Mouse (Mus musculus): ENCODE measurements around the gene Gm2115. TPM values are rescaled to one million over a fixed set of nuclear protein-coding genes. Genes with fewer than 3 reads are reported as not detected.

Gene Gm2115
- polyA plus RNA-seq, 1 experiment from 2014 or later, result 1.4 TPM

- H3K9me3 ChIP-seq (replicated peaks; ENCODE audit: control insufficient read depth, low read length, poor library complexity, severe bottlenecking), result no peaks in the 10 kb centered on the region
- H3K4me3 ChIP-seq (ENCODE audit: low read depth, low read length), result no peak overlapping the region
- no peaks in the 10 kb centered on the region for H3K27me3 ChIP-seq (ENCODE audit: control insufficient read depth, insufficient read depth, low read depth, low read length)
- H3K4me2 ChIP-seq (ENCODE audit: low read length), result peak overlapping the region; percentile 5; the same call in 1 of the 2 replicates
- 47% methylated on average over 8 of the region's 8 CpGs for WGBS
- H3K27ac ChIP-seq (ENCODE audit: low read length), result no peak overlapping the region
- no peaks in the 10 kb centered on the region for H3K36me3 ChIP-seq (ENCODE audit: control insufficient read depth, insufficient read depth, low read length)
- no peak overlapping the region for H3K9ac ChIP-seq (ENCODE audit: low read depth, low read length)
- ATAC-seq, result peak; percentile 88
- H3K4me1 ChIP-seq (ENCODE audit: control insufficient read depth, insufficient read depth, low read length), result peaks cover 2% of the 10 kb centered on the region; the same call in 1 of the 2 replicates
These were observed 65.5 kb downstream of the Gm2115 start for GRCm38 (mm10) chr7:84594087-84594916.

- no peak overlapping the region for H3K9ac ChIP-seq (ENCODE audit: low read depth, low read length)
- no peak overlapping the region for H3K27ac ChIP-seq (ENCODE audit: low read length)
- H3K4me2 ChIP-seq (ENCODE audit: low read length), result peak overlapping the region; percentile 5; the same call in 1 of the 2 replicates
- H3K36me3 ChIP-seq (ENCODE audit: control insufficient read depth, insufficient read depth, low read length), result no peaks in the 10 kb centered on the region
- H3K27me3 ChIP-seq (ENCODE audit: control insufficient read depth, insufficient read depth, low read depth, low read length), result no peaks in the 10 kb centered on the region
- no peak overlapping the region for H3K4me3 ChIP-seq (ENCODE audit: low read depth, low read length)
- peak; percentile 44 for ATAC-seq
- H3K4me1 ChIP-seq (ENCODE audit: control insufficient read depth, insufficient read depth, low read length), result peaks cover 2% of the 10 kb centered on the region; the same call in 1 of the 2 replicates
- H3K9me3 ChIP-seq (replicated peaks; ENCODE audit: control insufficient read depth, low read length, poor library complexity, severe bottlenecking), result no peaks in the 10 kb centered on the region
These were observed 66.2 kb downstream of the Gm2115 start for GRCm38 (mm10) chr7:84594917-84595303.

GRCm38 (mm10) chr7:84596002-84596401, 67.2 kb downstream of the Gm2115 start:
- H3K27me3 ChIP-seq (ENCODE audit: control insufficient read depth, insufficient read depth, low read depth, low read length), result no peaks in the 10 kb centered on the region
- H3K4me1 ChIP-seq (ENCODE audit: control insufficient read depth, insufficient read depth, low read length), result peaks cover 2% of the 10 kb centered on the region; the same call in 1 of the 2 replicates
- ATAC-seq, result no peak
- no peak overlapping the region for H3K27ac ChIP-seq (ENCODE audit: low read length)
- H3K4me3 ChIP-seq (ENCODE audit: low read depth, low read length), result no peak overlapping the region
- H3K9ac ChIP-seq (ENCODE audit: low read depth, low read length), result no peak overlapping the region
- WGBS, result 81% methylated on average over 3 of the region's 3 CpGs
- H3K4me2 ChIP-seq (ENCODE audit: low read length), result no peak overlapping the region
- H3K36me3 ChIP-seq (ENCODE audit: control insufficient read depth, insufficient read depth, low read length), result no peaks in the 10 kb centered on the region
- no peaks in the 10 kb centered on the region for H3K9me3 ChIP-seq (replicated peaks; ENCODE audit: control insufficient read depth, low read length, poor library complexity, severe bottlenecking)

GRCm38 (mm10) chr7:84596633-84597032, 67.9 kb downstream of the Gm2115 start:
- no peak for ATAC-seq
- H3K9me3 ChIP-seq (replicated peaks; ENCODE audit: control insufficient read depth, low read length, poor library complexity, severe bottlenecking), result no peaks in the 10 kb centered on the region
- no peaks in the 10 kb centered on the region for H3K27me3 ChIP-seq (ENCODE audit: control insufficient read depth, insufficient read depth, low read depth, low read length)
- 87% methylated on average over 3 of the region's 3 CpGs for WGBS
- no peak overlapping the region for H3K9ac ChIP-seq (ENCODE audit: low read depth, low read length)
- H3K27ac ChIP-seq (ENCODE audit: low read length), result no peak overlapping the region
- no peak overlapping the region for H3K4me2 ChIP-seq (ENCODE audit: low read length)
- H3K4me1 ChIP-seq (ENCODE audit: control insufficient read depth, insufficient read depth, low read length), result peaks cover 2% of the 10 kb centered on the region; the same call in 1 of the 2 replicates
- H3K4me3 ChIP-seq (ENCODE audit: low read depth, low read length), result no peak overlapping the region
- H3K36me3 ChIP-seq (ENCODE audit: control insufficient read depth, insufficient read depth, low read length), result no peaks in the 10 kb centered on the region

- Histone ChIP-seq H3K9ac (ENCODE audit: low read depth, low read length) (no peak overlapping the region), H3K4me3 (ENCODE audit: low read depth, low read length) (no peak overlapping the region), H3K36me3 (ENCODE audit: control insufficient read depth, insufficient read depth, low read length) (no peaks in the 10 kb centered on the region), H3K4me1 (ENCODE audit: control insufficient read depth, insufficient read depth, low read length) (peaks cover 8% of the 10 kb centered on the region), H3K27ac (ENCODE audit: low read length) (no peak overlapping the region), H3K9me3 (replicated peaks; ENCODE audit: control insufficient read depth, low read length, poor library complexity, severe bottlenecking) (no peaks in the 10 kb centered on the region), H3K27me3 (ENCODE audit: control insufficient read depth, insufficient read depth, low read depth, low read length) (no peaks in the 10 kb centered on the region), H3K4me2 (ENCODE audit: low read length) (no peak overlapping the region)
- 90% methylated on average over 2 of the region's 2 CpGs for WGBS
- no peak for ATAC-seq
These were observed 71.9 kb downstream of the Gm2115 start for GRCm38 (mm10) chr7:84600631-84601030.

- 92% methylated on average over 3 of the region's 3 CpGs for WGBS
- H3K4me2 ChIP-seq (ENCODE audit: low read length), result no peak overlapping the region
- no peaks in the 10 kb centered on the region for H3K27me3 ChIP-seq (ENCODE audit: control insufficient read depth, insufficient read depth, low read depth, low read length)
- no peaks in the 10 kb centered on the region for H3K36me3 ChIP-seq (ENCODE audit: control insufficient read depth, insufficient read depth, low read length)
- peaks cover 8% of the 10 kb centered on the region for H3K4me1 ChIP-seq (ENCODE audit: control insufficient read depth, insufficient read depth, low read length)
- no peak overlapping the region for H3K9ac ChIP-seq (ENCODE audit: low read depth, low read length)
- H3K4me3 ChIP-seq (ENCODE audit: low read depth, low read length), result no peak overlapping the region
- H3K27ac ChIP-seq (ENCODE audit: low read length), result no peak overlapping the region
- ATAC-seq, result no peak
- no peaks in the 10 kb centered on the region for H3K9me3 ChIP-seq (replicated peaks; ENCODE audit: control insufficient read depth, low read length, poor library complexity, severe bottlenecking)
These were observed 72.6 kb downstream of the Gm2115 start for GRCm38 (mm10) chr7:84601331-84601730.

GRCm38 (mm10) chr7:84604501-84604900, 75.7 kb downstream of the Gm2115 start:
- no peaks in the 10 kb centered on the region for H3K36me3 ChIP-seq (ENCODE audit: control insufficient read depth, insufficient read depth, low read length)
- no peaks in the 10 kb centered on the region for H3K27me3 ChIP-seq (ENCODE audit: control insufficient read depth, insufficient read depth, low read depth, low read length)
- H3K27ac ChIP-seq (ENCODE audit: low read length), result no peak overlapping the region
- 78% methylated on average over 3 of the region's 3 CpGs for WGBS
- no peak overlapping the region for H3K9ac ChIP-seq (ENCODE audit: low read depth, low read length)
- H3K9me3 ChIP-seq (replicated peaks; ENCODE audit: control insufficient read depth, low read length, poor library complexity, severe bottlenecking), result no peaks in the 10 kb centered on the region
- peak overlapping the region; percentile 98; the same call in 1 of the 2 replicates for H3K4me2 ChIP-seq (ENCODE audit: low read length)
- H3K4me1 ChIP-seq (ENCODE audit: control insufficient read depth, insufficient read depth, low read length), result peaks cover 8% of the 10 kb centered on the region
- no peak overlapping the region for H3K4me3 ChIP-seq (ENCODE audit: low read depth, low read length)
- ATAC-seq, result no peak

- H3K36me3 ChIP-seq (ENCODE audit: control insufficient read depth, insufficient read depth, low read length), result no peaks in the 10 kb centered on the region
- no peaks in the 10 kb centered on the region for H3K9me3 ChIP-seq (replicated peaks; ENCODE audit: control insufficient read depth, low read length, poor library complexity, severe bottlenecking)
- no peaks in the 10 kb centered on the region for H3K27me3 ChIP-seq (ENCODE audit: control insufficient read depth, insufficient read depth, low read depth, low read length)
- peaks cover 8% of the 10 kb centered on the region for H3K4me1 ChIP-seq (ENCODE audit: control insufficient read depth, insufficient read depth, low read length)
- 8% methylated on average over 19 of the region's 19 CpGs for WGBS
- peak overlapping the region; percentile 89 for H3K9ac ChIP-seq (ENCODE audit: low read depth, low read length)
- peak; percentile 72 for ATAC-seq
- H3K4me2 ChIP-seq (ENCODE audit: low read length), result peak overlapping the region; percentile 98
- H3K27ac ChIP-seq (ENCODE audit: low read length), result 0 out of 2 replicates have a peak overlapping the region, but pooled peaks have one; percentile 39
- H3K4me3 ChIP-seq (ENCODE audit: low read depth, low read length), result peak overlapping the region; percentile 66
These were observed 76.4 kb downstream of the Gm2115 start for GRCm38 (mm10) chr7:84605033-84605687.

Data from midbrain, embryonic 16.5 days (tissue).